Mouse (Mus musculus) frontal cortex, adult (tissue): Measurements from ENCODE around the gene Unk.
A peak's percentile ranks its signal among the peaks of the same experiment; 100 is the strongest.
"Not testable (repeated sequence)": the region's sequence is repeated elsewhere in the genome, so short reads cannot be mapped to it uniquely, and the experiment has no call there.

Experiments
- ATAC-seq: cut with Nextera tagmentation; 2 replicates; pipeline ENCODE4 v1.9.2; 2017; ENCODE audit warnings: mild to moderate bottlenecking, moderate library complexity, mixed read lengths; ENCODE audit not compliant: low TSS enrichment

Gene Unk

GRCm38 (mm10) chr11:116010146-116010545, 20.0 kb upstream of the Unk start:
- ATAC-seq = no peak

GRCm38 (mm10) chr11:116010948-116011347, 19.2 kb upstream of the Unk start:
- no peak for ATAC-seq

GRCm38 (mm10) chr11:116011529-116012261, 18.4 kb upstream of the Unk start:
- no peak for ATAC-seq

GRCm38 (mm10) chr11:116012262-116012947, 17.7 kb upstream of the Unk start, which contains the start of gene Galk1:
Gene Galk1 (minus strand): TSS chr11:116012719.
- peak; percentile 80 for ATAC-seq

- ATAC-seq = no peak
Measured at GRCm38 (mm10) chr11:116014821-116015220, 15.3 kb upstream of the Unk start.

GRCm38 (mm10) chr11:116018106-116018505, 12.0 kb upstream of the Unk start:
- ATAC-seq = no peak

- not testable (repeated sequence) for ATAC-seq
Measured at GRCm38 (mm10) chr11:116018867-116019266, 11.3 kb upstream of the Unk start.

GRCm38 (mm10) chr11:116019360-116019791, 10.7 kb upstream of the Unk start:
- ATAC-seq = no peak

GRCm38 (mm10) chr11:116019976-116020411, 10.1 kb upstream of the Unk start:
- ATAC-seq = no peak

- no peak for ATAC-seq
Measured at GRCm38 (mm10) chr11:116020519-116020922, 9.6 kb upstream of the Unk start.

- no peak for ATAC-seq
Measured at GRCm38 (mm10) chr11:116021328-116022220, 8.5 kb upstream of the Unk start.

GRCm38 (mm10) chr11:116022256-116022780, 7.8 kb upstream of the Unk start:
- ATAC-seq = no peak

- ATAC-seq = not testable (repeated sequence)
Measured at GRCm38 (mm10) chr11:116023074-116023770, 6.9 kb upstream of the Unk start.

GRCm38 (mm10) chr11:116023771-116024355, 6.3 kb upstream of the Unk start:
- ATAC-seq = peak; percentile 67

GRCm38 (mm10) chr11:116024356-116024808, 5.7 kb upstream of the Unk start:
- ATAC-seq = peak; percentile 96

GRCm38 (mm10) chr11:116025056-116025845, 4.9 kb upstream of the Unk start:
- no peak for ATAC-seq

GRCm38 (mm10) chr11:116027756-116028155, 2.4 kb upstream of the Unk start, which contains the start of gene H3f3b:
Gene H3f3b (minus strand): TSS chr11:116027962.
- ATAC-seq = no peak

- ATAC-seq = no peak
Measured at GRCm38 (mm10) chr11:116028177-116028865, 1.8 kb upstream of the Unk start.
